Mouse (Mus musculus) forebrain, embryonic 15.5 days (tissue): Measurements from ENCODE around the gene 5730507C01Rik. TPM values are rescaled to one million over a fixed set of nuclear protein-coding genes. Genes with fewer than 3 reads are reported as not detected.
"Not testable (repeated sequence)": the region's sequence is repeated elsewhere in the genome, so short reads cannot be mapped to it uniquely, and the experiment has no call there.

Experiments used
- ATAC-seq: fragments of 200-750 bp; cut with Nextera tagmentation; replicated peaks from 2 replicates; pipeline ENCODE4 v1.8.0; 2017; ENCODE audit warnings: mild to moderate bottlenecking, moderate TSS enrichment, moderate library complexity
- H3K27ac ChIP-seq: fragments of 300-500 bp; sonication (generic); replicated peaks from 2 replicates; pipeline ENCODE4 v1.5.1; 2015; ENCODE audit warnings: mild to moderate bottlenecking, inconsistent platforms
- H3K27me3 ChIP-seq: fragments of 300-500 bp; sonication (generic); 2 replicates; pipeline ENCODE4 v1.6.1; 2015; ENCODE audit warnings: inconsistent platforms
- H3K36me3 ChIP-seq: fragments of 300-500 bp; sonication (generic); 2 replicates; pipeline ENCODE4 v1.6.1; 2015; ENCODE audit warnings: mild to moderate bottlenecking, inconsistent platforms
- H3K4me1 ChIP-seq: fragments of 300-500 bp; sonication (generic); 2 replicates; pipeline ENCODE4 v1.6.1; 2015; ENCODE audit warnings: inconsistent platforms
- H3K4me2 ChIP-seq: fragments of 300-500 bp; sonication (generic); replicated peaks from 2 replicates; pipeline ENCODE4 v1.6.1; 2015; ENCODE audit warnings: mild to moderate bottlenecking, inconsistent platforms
- H3K4me3 ChIP-seq: fragments of 300-500 bp; sonication (generic); 2 replicates; pipeline ENCODE4 v1.5.1; 2015; ENCODE audit warnings: mild to moderate bottlenecking, inconsistent platforms
- H3K9ac ChIP-seq: fragments of 300-500 bp; sonication (generic); replicated peaks from 2 replicates; pipeline ENCODE4 v1.6.1; 2015; ENCODE audit warnings: mild to moderate bottlenecking, inconsistent platforms
- H3K9me3 ChIP-seq: fragments of 300-500 bp; sonication (generic); 2 replicates; pipeline ENCODE4 v1.6.1; 2016; ENCODE audit warnings: inconsistent platforms
- WGBS: fragments of 180-500 bp; shearing (Covaris S2); methylation state at CpG from one replicate; pipeline ENCODE4 v1.1.7; 2015; ENCODE audit warnings: mixed read lengths; 5-methylcytosine and 5-hydroxymethylcytosine counted together
- polyA plus RNA-seq: library from polyadenylated mRNA; unstranded; fragments of >200 nt; fragmentation: Nextera tagmentation; extraction: Ambion mirVana; gene quantifications from 2 replicates; pipeline ENCODE4 v1.2.1, GENCODE M21; 2015

Gene 5730507C01Rik
- 1.3 and 1.4 TPM in 2 replicates for polyA plus RNA-seq

- H3K9me3 ChIP-seq, result peaks cover 15% of the 10 kb centered on the region
- H3K27me3 ChIP-seq, result no peaks in the 10 kb centered on the region
- no peaks in the 10 kb centered on the region for H3K36me3 ChIP-seq
- peak; percentile 51; the same call in 1 of the 2 replicates for ATAC-seq
- no peak within 1 kb of the TSS for H3K27ac ChIP-seq
- H3K4me1 ChIP-seq, result no peaks in the 10 kb centered on the region
- WGBS, result 7% methylated on average over 36 of the region's 36 CpGs
- no peak within 1 kb of the TSS for H3K9ac ChIP-seq
- peak within 1 kb of the TSS; percentile 34 for H3K4me3 ChIP-seq
- H3K4me2 ChIP-seq, result peak within 1 kb of the TSS; percentile 10
Measured at GRCm38 (mm10) chr12:18514171-18514570, at the start of gene 5730507C01Rik. TSS of gene 5730507C01Rik (plus strand) at chr12:18514510.

GRCm38 (mm10) chr12:18514616-18515015 is 306 bp downstream of the 5730507C01Rik start:
- WGBS, result 6% methylated on average over 52 of the region's 52 CpGs
- not testable (repeated sequence) for H3K4me1 ChIP-seq, ATAC-seq, H3K27ac ChIP-seq, H3K27me3 ChIP-seq, H3K36me3 ChIP-seq, H3K9ac ChIP-seq
- H3K4me3 ChIP-seq, result peak overlapping the region; percentile 34
- H3K9me3 ChIP-seq, result peaks cover 15% of the 10 kb centered on the region
- H3K4me2 ChIP-seq, result peak overlapping the region; percentile 10; the same call in 1 of the 2 replicates

- H3K27me3 ChIP-seq, H3K4me2 ChIP-seq, ATAC-seq, H3K4me1 ChIP-seq, H3K9ac ChIP-seq, H3K27ac ChIP-seq, H3K36me3 ChIP-seq: not testable (repeated sequence)
- Histone ChIP-seq H3K4me3 (peak overlapping the region; percentile 9; the same call in 1 of the 2 replicates), H3K9me3 (peaks cover 15% of the 10 kb centered on the region)
- WGBS, result 26% methylated on average over 17 of the region's 17 CpGs
Measured at GRCm38 (mm10) chr12:18515077-18515476, 767 bp downstream of the 5730507C01Rik start.
